In genomic region chr10:81377793-81378552, GRCm38 (mm10) we compare ENCODE assay signal across 8 mouse cellular contexts. TPM values are rescaled to one million over a fixed set of nuclear protein-coding genes. Genes with fewer than 3 reads are reported as not detected.
A peak's percentile ranks its signal among the peaks of the same experiment; 100 is the strongest.
DNase-seq lines count a peak whose midpoint lies in the region; ATAC-seq and TF ChIP-seq lines count a peak whose summit lies in the region.

TSS of gene Fzr1 (minus strand) at chr10:81378516.

- H3K27ac ChIP-seq in layer of hippocampus, adult 2 months: peak within 1 kb of the TSS; percentile 92

- no peak for TF ChIP-seq CTCF in layer of hippocampus, adult 2 months (conservative IDR thresholded peaks at IDR 0.05)

- DNase-seq in layer of hippocampus, adult 2 months (ENCODE audit: low spot score in 2 of 2): peak in 1 of 2 experiments; percentile 36
- DNase-seq in layer of hippocampus, adult 11-12 months (ENCODE audit: low spot score): no peak
- no peak for DNase-seq in adrenal gland, postnatal 10 days
- no peak for DNase-seq in gastrocnemius, adult 8-10 months (ENCODE audit: low spot score in 2 of 2)
- DNase-seq in embryo, embryonic 10.5 days (ENCODE audit: low spot score): no peak
- DNase-seq in right cerebral cortex, postnatal 36 days (ENCODE audit: low spot score in 2 of 2): no peak

- no peak for ATAC-seq in inflammation-experienced regulatory T-cells, adult 6 months
- ATAC-seq in megakaryocyte, adult 5-6 weeks (ENCODE audit: poor library complexity, severe bottlenecking): no peak

- H3K4me3 ChIP-seq in layer of hippocampus, adult 2 months: peak within 1 kb of the TSS; percentile 70

RNA-seq across cellular contexts. Expression of gene Fzr1, which starts in this region (rescaled TPM):
- 10 to 100 TPM; 70.1 to 72.0 TPM for total RNA-seq in layer of hippocampus, adult 2 months (2021)
- total RNA-seq in adrenal gland, postnatal 10 days (2021): 10 to 100 TPM; 42.1 to 51.7 TPM
- 10 to 100 TPM; 14.8 to 18.5 (median 16.6) TPM for total RNA-seq in gastrocnemius, adult 8-10 months (2022)
- 10 to 100 TPM; 10.7 to 27.1 (median 13.4) TPM for polyA plus RNA-seq in inflammation-experienced regulatory T-cells, adult 6 months (2017; shearing (Covaris generic))
- total RNA-seq in megakaryocyte, adult 5-6 weeks (2015): 22.7 and 23.8 TPM in 2 replicates
- 20.9 and 24.0 TPM in 2 replicates for total RNA-seq in megakaryocyte, adult 5-6 weeks (2017)
